21 mouse cellular contexts compared by ENCODE assay signal in genomic region chr1:186342391-186342790, GRCm38 (mm10).
"Had no signal": no experiment of that assay in that cellular context is flagged by ENCODE, and none has a peak within 500 bp of the region (broad histone marks: within the 10 kb centered on the region; RNA-seq: fewer than 3 reads in every experiment).

No protein-coding gene starts in this region.

- ATAC-seq: intestine, embryonic 15.5 days; liver, embryonic 12.5 days; midbrain, embryonic 15.5 days had no signal

- H3K4me2 ChIP-seq: intestine, embryonic 15.5 days; kidney, embryonic 15.5 days; limb, embryonic 13.5 days; liver, embryonic 12.5 days; liver, embryonic 15.5 days; lung, embryonic 14.5 days; midbrain, embryonic 12.5 days; midbrain, embryonic 15.5 days; neural tube, embryonic 15.5 days; stomach, embryonic 15.5 days had no signal

- H3K4me3 ChIP-seq: intestine, embryonic 15.5 days; kidney, embryonic 15.5 days; left cerebral cortex, adult 2 months; limb, embryonic 13.5 days; liver, embryonic 12.5 days; liver, embryonic 15.5 days; midbrain, embryonic 12.5 days; midbrain, embryonic 15.5 days; myocyte; neural tube, embryonic 15.5 days; stomach, embryonic 15.5 days had no signal

- H3K27ac ChIP-seq: intestine, embryonic 15.5 days; kidney, embryonic 15.5 days; left cerebral cortex, adult 2 months; limb, embryonic 13.5 days; liver, embryonic 12.5 days; liver, embryonic 15.5 days; midbrain, embryonic 12.5 days; midbrain, embryonic 15.5 days; neural tube, embryonic 15.5 days; stomach, embryonic 15.5 days had no signal

- H3K9ac ChIP-seq: intestine, embryonic 15.5 days; kidney, embryonic 15.5 days; limb, embryonic 13.5 days; liver, embryonic 12.5 days; liver, embryonic 15.5 days; lung, embryonic 14.5 days; midbrain, embryonic 12.5 days; midbrain, embryonic 15.5 days; neural tube, embryonic 15.5 days; stomach, embryonic 15.5 days had no signal

- H3K27me3 ChIP-seq: intestine, embryonic 15.5 days; kidney, embryonic 15.5 days; liver, embryonic 12.5 days; liver, embryonic 15.5 days; midbrain, embryonic 12.5 days; midbrain, embryonic 15.5 days; neural tube, embryonic 15.5 days; stomach, embryonic 15.5 days had no signal

- H3K36me3 ChIP-seq: intestine, embryonic 15.5 days; kidney, embryonic 15.5 days; limb, embryonic 13.5 days; liver, embryonic 12.5 days; liver, embryonic 15.5 days; midbrain, embryonic 12.5 days; midbrain, embryonic 15.5 days; neural tube, embryonic 15.5 days; stomach, embryonic 15.5 days had no signal

- H3K4me1 ChIP-seq: intestine, embryonic 15.5 days; kidney, embryonic 15.5 days; liver, embryonic 12.5 days; liver, embryonic 15.5 days; midbrain, embryonic 12.5 days; midbrain, embryonic 15.5 days; neural tube, embryonic 15.5 days; stomach, embryonic 15.5 days had no signal

- DNase-seq: kidney, adult 11 months; kidney, adult 8-10 months; kidney, postnatal 36 days; layer of hippocampus, adult 9-11 months; liver; right cerebral cortex, adult 18-20 months; right cerebral cortex, postnatal 14 days; right cerebral cortex, postnatal 4 days; thymus, postnatal 25 days had no signal

- H3K9me3 ChIP-seq: intestine, embryonic 15.5 days; kidney, embryonic 15.5 days; limb, embryonic 13.5 days; liver, embryonic 12.5 days; liver, embryonic 15.5 days; midbrain, embryonic 12.5 days; midbrain, embryonic 15.5 days; neural tube, embryonic 15.5 days; stomach, embryonic 15.5 days had no signal
